Mouse (Mus musculus) lung, postnatal 0 days (tissue): ENCODE data around the gene Ugt2a3.

Experiments
- CTCF ChIP-seq: IDR thresholded peaks from 2 replicates; pipeline ENCODE4 v1.5.1; 2016; ENCODE audit warnings: antibody characterized with exemption, mild to moderate bottlenecking
- EP300 ChIP-seq: IDR thresholded peaks from 2 replicates; pipeline ENCODE4 v1.6.1; 2016; ENCODE audit warnings: antibody characterized with exemption, mild to moderate bottlenecking, control low read depth

- TF ChIP-seq CTCF (no peak), EP300 (no peak)
Measured at GRCm38 (mm10) chr5:87375874-87376383, 38.9 kb upstream of the Ugt2a3 start.
